Mouse (Mus musculus): Measurements from ENCODE around the gene Shtn1.

Gene Shtn1

GRCm38 (mm10) chr19:58968731-58969506, 107.0 kb downstream of the Shtn1 start:
- no peak for DNase-seq (ENCODE audit: low spot score)

- DNase-seq (ENCODE audit: low spot score), result no peak
Observed at GRCm38 (mm10) chr19:58963011-58963410, 112.9 kb downstream of the Shtn1 start.

- no peak for DNase-seq (ENCODE audit: low spot score)
Observed at GRCm38 (mm10) chr19:58954779-58955178, 121.1 kb downstream of the Shtn1 start.

- no peak for DNase-seq (ENCODE audit: low spot score)
Observed at GRCm38 (mm10) chr19:58952236-58952635, 123.7 kb downstream of the Shtn1 start.

- DNase-seq (ENCODE audit: low spot score), result no peak
Observed at GRCm38 (mm10) chr19:58951521-58951920, 124.4 kb downstream of the Shtn1 start.

GRCm38 (mm10) chr19:58945959-58946358, 129.9 kb downstream of the Shtn1 start:
- no peak for DNase-seq (ENCODE audit: low spot score)

GRCm38 (mm10) chr19:58942841-58943828, 132.8 kb downstream of the Shtn1 start, which contains the start of the genes Eno4 and Hspa12a:
TSS of gene Eno4 (plus strand) at chr19:58943425.
TSS of gene Hspa12a (minus strand) at chr19:58943654.
- peak; percentile 96 for DNase-seq (ENCODE audit: low spot score)

GRCm38 (mm10) chr19:58933062-58933461, 142.8 kb downstream of the Shtn1 start:
- DNase-seq (ENCODE audit: low spot score), result no peak

GRCm38 (mm10) chr19:58931081-58931800, 144.7 kb downstream of the Shtn1 start:
- no peak for DNase-seq (ENCODE audit: low spot score)
